Mouse (Mus musculus) cerebellum, adult 2 months (tissue): ENCODE results near the gene Mocs3.

Experiments used
- CTCF ChIP-seq: fragments of 200-500 bp; IDR thresholded peaks from 2 replicates; pipeline ENCODE4 v1.5.1; 2011; ENCODE audit warnings: low read depth, mild to moderate bottlenecking, control low read depth, low read length, moderate library complexity, borderline replicate concordance; ENCODE audit not compliant: insufficient read depth
- POLR2A ChIP-seq: fragments of 200-500 bp; IDR thresholded peaks from 2 replicates; pipeline ENCODE4 v1.6.1; 2011; ENCODE audit warnings: low read length, control low read depth, borderline replicate concordance; ENCODE audit not compliant: insufficient read depth

- TF ChIP-seq POLR2A = no peak
- TF ChIP-seq CTCF = no peak
Observed at GRCm38 (mm10) chr2:168207883-168208282, 22.5 kb upstream of the Mocs3 start.
